ENCODE assay signal across 8 mouse cellular contexts in the genomic region with DNA sequence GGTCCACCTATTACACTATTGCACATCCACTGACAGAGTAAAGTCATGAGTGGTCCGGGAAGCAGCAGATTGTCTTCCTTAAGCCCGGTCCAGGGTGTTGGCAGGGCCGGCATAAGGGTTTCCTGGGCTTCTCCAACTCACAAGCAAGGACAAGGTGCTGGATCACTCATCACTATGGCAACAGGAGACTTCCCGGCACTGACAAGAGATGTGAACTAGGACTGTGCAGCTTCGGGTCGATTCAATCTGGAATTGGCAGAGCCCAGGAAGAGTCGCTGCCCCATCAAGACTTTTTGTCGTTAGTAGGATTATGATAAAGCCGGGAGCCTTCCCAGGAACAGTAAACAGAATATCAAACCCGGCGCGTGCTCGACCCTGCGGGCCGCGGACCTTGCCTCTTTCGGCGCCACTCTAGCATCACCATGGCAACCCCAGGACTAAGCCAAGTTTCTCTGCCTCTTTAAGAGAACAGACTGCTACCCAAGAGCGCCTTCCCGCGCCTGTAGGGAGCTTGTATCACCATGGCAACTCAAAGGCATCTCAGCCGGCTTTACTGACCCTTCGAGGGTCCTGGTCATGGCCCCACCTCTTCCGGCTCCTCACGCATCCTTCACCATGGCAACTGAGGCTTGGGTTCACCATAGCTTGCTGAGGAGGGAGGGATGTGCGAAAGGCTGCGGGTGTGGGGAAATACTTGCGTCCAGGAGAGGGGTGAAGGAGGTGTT.
DNase-seq lines count a peak whose midpoint lies in the region; ATAC-seq and TF ChIP-seq lines count a peak whose summit lies in the region.

No protein-coding gene starts in this region.

- peaks cover 12% of the 10 kb centered on the region for H3K4me1 ChIP-seq in E14TG2a.4 (replicated peaks; ENCODE audit: low read depth, low read length)
- peaks cover 19% of the 10 kb centered on the region for H3K4me1 ChIP-seq in embryonic facial prominence, embryonic 14.5 days (ENCODE audit: control insufficient read depth, insufficient read depth, low read length)
- H3K4me1 ChIP-seq in intestine, embryonic 15.5 days (replicated peaks) = peaks cover 10% of the 10 kb centered on the region

- DNase-seq in WW6 (ENCODE audit: low read depth, low spot score) (peak; percentile 56), MN1 (ENCODE audit: low spot score) (no peak)
- DNase-seq in embryonic facial prominence, embryonic 14.5 days (ENCODE audit: low spot score) = peak; percentile 82
- DNase-seq in left cerebral cortex, adult 9 months (ENCODE audit: low spot score in 2 of 2) = peak; percentile 52 to 77
- no peak for DNase-seq in gastrocnemius, postnatal 36 days

- peak overlapping the region; percentile 49 for H3K9ac ChIP-seq in embryonic facial prominence, embryonic 14.5 days (ENCODE audit: low read depth, low read length)
- no peak overlapping the region for H3K9ac ChIP-seq in intestine, embryonic 15.5 days

- 2% methylated on average over 28 of the region's 28 CpGs for WGBS in embryonic facial prominence, embryonic 14.5 days
- 3% methylated on average over 28 of the region's 28 CpGs for WGBS in intestine, embryonic 15.5 days

- H3K36me3 ChIP-seq in E14TG2a.4 (ENCODE audit: insufficient read depth, low read length) = no peaks in the 10 kb centered on the region
- H3K36me3 ChIP-seq in embryonic facial prominence, embryonic 14.5 days (ENCODE audit: control insufficient read depth, insufficient read depth, low read length) = no peaks in the 10 kb centered on the region
- H3K36me3 ChIP-seq in intestine, embryonic 15.5 days = no peaks in the 10 kb centered on the region

- H3K27ac ChIP-seq in embryonic facial prominence, embryonic 14.5 days (replicated peaks; ENCODE audit: low read depth, low read length) = no peak overlapping the region
- H3K27ac ChIP-seq in intestine, embryonic 15.5 days = no peak overlapping the region

- intact Hi-C loops in gastrocnemius, postnatal 36 days (cut with DNase I) = loop anchor here (10.0 kb wide), 1 partner anchor 336 kb away; no protein-coding TSS in a partner anchor

- peak; percentile 93 for ATAC-seq in embryonic facial prominence, embryonic 14.5 days (ENCODE audit: low read depth)
- peak; percentile 71 for ATAC-seq in intestine, embryonic 15.5 days
- ATAC-seq in neutrophil, adult 5-6 weeks (ENCODE audit: extremely low read depth, insufficient number of reproducible peaks, low FRiP score, poor library complexity, severe bottlenecking) = peak; percentile 16; the same call in 1 of the 2 replicates

- peak overlapping the region; percentile 49 for H3K4me2 ChIP-seq in embryonic facial prominence, embryonic 14.5 days (ENCODE audit: low read depth, low read length)
- peak overlapping the region; percentile 55 for H3K4me2 ChIP-seq in intestine, embryonic 15.5 days (replicated peaks)

- no peak for TF ChIP-seq CTCF in E14TG2a.4 (conservative IDR thresholded peaks at IDR 0.05; ENCODE audit: low read length)

- no peaks in the 10 kb centered on the region for H3K27me3 ChIP-seq in E14TG2a.4 (ENCODE audit: insufficient read depth, low read length)
- H3K27me3 ChIP-seq in embryonic facial prominence, embryonic 14.5 days (replicated peaks; ENCODE audit: control insufficient read depth, insufficient read depth, low read length) = peaks cover 15% of the 10 kb centered on the region
- no peaks in the 10 kb centered on the region for H3K27me3 ChIP-seq in intestine, embryonic 15.5 days (replicated peaks)

- H3K9me3 ChIP-seq in E14TG2a.4 (ENCODE audit: low read length) = no peaks in the 10 kb centered on the region
- no peaks in the 10 kb centered on the region for H3K9me3 ChIP-seq in embryonic facial prominence, embryonic 14.5 days (ENCODE audit: control insufficient read depth, low read length)
- H3K9me3 ChIP-seq in intestine, embryonic 15.5 days = no peaks in the 10 kb centered on the region

- H3K4me3 ChIP-seq in E14TG2a.4 (replicated peaks; ENCODE audit: low read length) = peak overlapping the region; percentile 69
- peak overlapping the region; percentile 30 for H3K4me3 ChIP-seq in embryonic facial prominence, embryonic 14.5 days (ENCODE audit: low read depth, low read length)
- peak overlapping the region; percentile 20 for H3K4me3 ChIP-seq in intestine, embryonic 15.5 days (replicated peaks)

Comparison
In these comparisons a context has a peak if more than half of its experiments do, and no peak if none do; other contexts are left out.
1. DNase-seq: peak in WW6 (single experiment), embryonic facial prominence, embryonic 14.5 days (single experiment) and left cerebral cortex, adult 9 months (2 of 2); none in MN1 (single experiment) and gastrocnemius, postnatal 36 days (0 of 2).
2. ATAC-seq: peak in every context shown above with its lines; median percentile 93 in embryonic facial prominence, embryonic 14.5 days; 71 in intestine, embryonic 15.5 days; 16 in neutrophil, adult 5-6 weeks.
3. Peak in every context shown above with its lines, with median percentiles within 50 percentile points of each other: H3K4me3 ChIP-seq.